17 mouse cellular contexts compared by ENCODE assay signal in genomic region chr2:41060751-41061150, GRCm38 (mm10).
A peak's percentile ranks its signal among the peaks of the same experiment; 100 is the strongest.
DNase-seq lines count a peak whose midpoint lies in the region; ATAC-seq and TF ChIP-seq lines count a peak whose summit lies in the region.
"Had no signal": no experiment of that assay in that cellular context is flagged by ENCODE, and none has a peak within 500 bp of the region (broad histone marks: within the 10 kb centered on the region; RNA-seq: fewer than 3 reads in every experiment).

No protein-coding gene starts in this region.

- no peak overlapping the region for H3K4me2 ChIP-seq in kidney, embryonic 15.5 days
- H3K4me2 ChIP-seq in intestine, embryonic 15.5 days (replicated peaks): no peak overlapping the region
- H3K4me2 ChIP-seq: embryonic facial prominence, embryonic 12.5 days; forebrain, embryonic 13.5 days; heart, embryonic 15.5 days; limb, embryonic 13.5 days had no signal

- DNase-seq in cerebellum, postnatal 10 days: peak; percentile 27 to 35
- DNase-seq in cerebellum, adult 2 months: no peak
- DNase-seq in kidney, postnatal 10 days: peak; percentile 6
- peak; percentile 47 for DNase-seq in 416B (ENCODE audit: low read depth)
- DNase-seq in Patski (ENCODE audit: low read depth, low spot score): no peak
- DNase-seq: gastrocnemius, adult 2 months; layer of hippocampus, adult 9-11 months; right cerebral cortex, postnatal 14 days; thymus, postnatal 25 days had no signal

- H3K4me1 ChIP-seq in cerebellum, adult 2 months (ENCODE audit: control insufficient read depth, insufficient read depth, low read length): no peaks in the 10 kb centered on the region
- H3K4me1 ChIP-seq in kidney, embryonic 15.5 days: no peaks in the 10 kb centered on the region
- H3K4me1 ChIP-seq in intestine, embryonic 15.5 days (replicated peaks): no peaks in the 10 kb centered on the region
- H3K4me1 ChIP-seq: embryonic facial prominence, embryonic 12.5 days; forebrain, embryonic 13.5 days; heart, embryonic 15.5 days; limb, embryonic 13.5 days; midbrain, embryonic 10.5 days had no signal

- 13% methylated on average over 1 of the region's 1 CpGs for WGBS in cerebellum, adult 2 months
- 10% methylated on average over 1 of the region's 1 CpGs for WGBS in kidney, embryonic 15.5 days
- WGBS in intestine, embryonic 15.5 days: 37% methylated on average over 1 of the region's 1 CpGs

- CTCF ChIA-PET in Patski (lab: Charles Lee): no interaction called here

- no peaks in the 10 kb centered on the region for H3K36me3 ChIP-seq in kidney, embryonic 15.5 days
- no peaks in the 10 kb centered on the region for H3K36me3 ChIP-seq in intestine, embryonic 15.5 days
- H3K36me3 ChIP-seq: embryonic facial prominence, embryonic 12.5 days; heart, embryonic 15.5 days; limb, embryonic 13.5 days; midbrain, embryonic 10.5 days had no signal

- TF ChIP-seq POLR2A in cerebellum, adult 2 months (IDR thresholded peaks at IDR 0.05; ENCODE audit: borderline replicate concordance, insufficient read depth, low read length): no peak

- H3K27ac ChIP-seq in cerebellum, adult 2 months (ENCODE audit: insufficient read depth, low read length): no peak overlapping the region
- no peak overlapping the region for H3K27ac ChIP-seq in kidney, embryonic 15.5 days
- no peak overlapping the region for H3K27ac ChIP-seq in intestine, embryonic 15.5 days
- H3K27ac ChIP-seq: embryonic facial prominence, embryonic 12.5 days; forebrain, embryonic 13.5 days; gastrocnemius, adult 2 months; heart, embryonic 15.5 days; limb, embryonic 13.5 days; midbrain, embryonic 10.5 days had no signal

- POLR2A ChIA-PET in Patski (lab: Charles Lee): no interaction called here

- no peak for TF ChIP-seq CTCF in cerebellum, adult 2 months (IDR thresholded peaks at IDR 0.05; ENCODE audit: borderline replicate concordance, insufficient read depth, low read depth, low read length)
- TF ChIP-seq CTCF in Patski (IDR thresholded peaks at IDR 0.05): peak; percentile 34

- no peak overlapping the region for H3K9ac ChIP-seq in kidney, embryonic 15.5 days
- H3K9ac ChIP-seq in intestine, embryonic 15.5 days: no peak overlapping the region
- H3K9ac ChIP-seq: embryonic facial prominence, embryonic 12.5 days; forebrain, embryonic 13.5 days; heart, embryonic 15.5 days; limb, embryonic 13.5 days had no signal

- H3K9me3 ChIP-seq in kidney, embryonic 15.5 days (replicated peaks): no peaks in the 10 kb centered on the region
- no peaks in the 10 kb centered on the region for H3K9me3 ChIP-seq in intestine, embryonic 15.5 days
- H3K9me3 ChIP-seq: embryonic facial prominence, embryonic 12.5 days; forebrain, embryonic 13.5 days; heart, embryonic 15.5 days; limb, embryonic 13.5 days; midbrain, embryonic 10.5 days had no signal

- H3K27me3 ChIP-seq in cerebellum, adult 2 months (ENCODE audit: control insufficient read depth, insufficient read depth, low read length): no peaks in the 10 kb centered on the region
- no peaks in the 10 kb centered on the region for H3K27me3 ChIP-seq in kidney, embryonic 15.5 days
- no peaks in the 10 kb centered on the region for H3K27me3 ChIP-seq in Patski
- no peaks in the 10 kb centered on the region for H3K27me3 ChIP-seq in intestine, embryonic 15.5 days (replicated peaks)
- H3K27me3 ChIP-seq: embryonic facial prominence, embryonic 12.5 days; forebrain, embryonic 13.5 days; heart, embryonic 15.5 days; limb, embryonic 13.5 days had no signal

- ATAC-seq in kidney, embryonic 15.5 days (replicated peaks; ENCODE audit: low FRiP score): no peak
- ATAC-seq in Patski: no peak
- ATAC-seq in intestine, embryonic 15.5 days: no peak
- ATAC-seq in granulocyte monocyte progenitor cell, adult 5-6 weeks (replicated peaks; ENCODE audit: poor library complexity, severe bottlenecking): no peak
- ATAC-seq: forebrain, embryonic 13.5 days had no signal

- H3K4me3 ChIP-seq in cerebellum, adult 2 months (replicated peaks; ENCODE audit: insufficient read depth, low read depth, low read length): no peak overlapping the region
- H3K4me3 ChIP-seq in kidney, embryonic 15.5 days (replicated peaks): no peak overlapping the region
- H3K4me3 ChIP-seq in intestine, embryonic 15.5 days (replicated peaks): no peak overlapping the region
- H3K4me3 ChIP-seq: embryonic facial prominence, embryonic 12.5 days; forebrain, embryonic 13.5 days; gastrocnemius, adult 2 months; heart, embryonic 15.5 days; limb, embryonic 13.5 days; midbrain, embryonic 10.5 days had no signal

- in situ Hi-C loops in Patski (cut with MboI; ENCODE audit: low pct_unique_long_range_greater_than_20kb): no loop called here

Comparison
In these comparisons a context has a peak if more than half of its experiments do, and no peak if none do; other contexts are left out.
1. DNase-seq: peak in cerebellum, postnatal 10 days (2 of 2), kidney, postnatal 10 days (single experiment) and 416B (single experiment); none in cerebellum, adult 2 months (0 of 2) and Patski (single experiment).